ENCODE assay signal across 8 mouse cellular contexts in genomic region chr1:133030461-133030860, GRCm38 (mm10). TPM values are rescaled to one million over a fixed set of nuclear protein-coding genes. Genes with fewer than 3 reads are reported as not detected.
DNase-seq lines count a peak whose midpoint lies in the region; ATAC-seq and TF ChIP-seq lines count a peak whose summit lies in the region.

TSS of gene Mdm4 (minus strand) at chr1:133030561.

- ATAC-seq in granulocyte monocyte progenitor cell, adult 5-6 weeks (replicated peaks; ENCODE audit: poor library complexity, severe bottlenecking) = no peak
- ATAC-seq in intestine, postnatal 0 days = no peak
- ATAC-seq in midbrain, embryonic 11.5 days (ENCODE audit: low FRiP score) = no peak

- no peaks in the 10 kb centered on the region for H3K4me1 ChIP-seq in intestine, postnatal 0 days (replicated peaks; ENCODE audit: control insufficient read depth, insufficient read depth, low read length)
- peaks cover 5% of the 10 kb centered on the region; the same call in 1 of the 2 replicates for H3K4me1 ChIP-seq in midbrain, embryonic 11.5 days (ENCODE audit: control insufficient read depth, insufficient read depth, low read length)

- H3K27ac ChIP-seq in intestine, postnatal 0 days (ENCODE audit: low read depth, low read length) = no peak within 1 kb of the TSS
- H3K27ac ChIP-seq in midbrain, embryonic 11.5 days (ENCODE audit: low read depth, low read length) = no peak within 1 kb of the TSS

- 97% methylated on average over 5 of the region's 5 CpGs for WGBS in intestine, postnatal 0 days
- 96% methylated on average over 5 of the region's 5 CpGs for WGBS in midbrain, embryonic 11.5 days

- H3K36me3 ChIP-seq in intestine, postnatal 0 days (ENCODE audit: control insufficient read depth, insufficient read depth) = no peaks in the 10 kb centered on the region; the same call in 1 of the 2 replicates
- H3K36me3 ChIP-seq in midbrain, embryonic 11.5 days (ENCODE audit: control insufficient read depth, insufficient read depth, low read length) = no peaks in the 10 kb centered on the region

- H3K27me3 ChIP-seq in intestine, postnatal 0 days (replicated peaks; ENCODE audit: control insufficient read depth, insufficient read depth, low read length) = no peaks in the 10 kb centered on the region
- no peaks in the 10 kb centered on the region for H3K27me3 ChIP-seq in midbrain, embryonic 11.5 days (ENCODE audit: control insufficient read depth, insufficient read depth, low read length)

- no peak within 1 kb of the TSS for H3K9ac ChIP-seq in intestine, postnatal 0 days (ENCODE audit: low read depth, low read length)
- no peak within 1 kb of the TSS for H3K9ac ChIP-seq in midbrain, embryonic 11.5 days (ENCODE audit: low read length)

- no peak within 1 kb of the TSS for H3K4me3 ChIP-seq in intestine, postnatal 0 days (ENCODE audit: low read depth, low read length)
- no peak within 1 kb of the TSS for H3K4me3 ChIP-seq in midbrain, embryonic 11.5 days (ENCODE audit: low read depth, low read length)

- no peaks in the 10 kb centered on the region for H3K9me3 ChIP-seq in intestine, postnatal 0 days (ENCODE audit: control insufficient read depth)
- H3K9me3 ChIP-seq in midbrain, embryonic 11.5 days (ENCODE audit: control insufficient read depth, low read length) = no peaks in the 10 kb centered on the region

- no peak for DNase-seq in layer of hippocampus, adult 18-20 months (ENCODE audit: low spot score in 2 of 2)
- no peak for DNase-seq in layer of hippocampus, adult 9-10 months (ENCODE audit: low spot score)
- DNase-seq in brain, embryonic 14.5 days (ENCODE audit: low read depth) = no peak
- DNase-seq in midbrain, embryonic 11.5 days (ENCODE audit: low spot score, missing footprints) = no peak
- DNase-seq in spleen, postnatal 36 days (ENCODE audit: low spot score in 2 of 2) = no peak
- no peak for DNase-seq in urinary bladder, postnatal 10 days (ENCODE audit: low spot score)

- no peak for TF ChIP-seq CTCF in brain, embryonic 14.5 days (IDR thresholded peaks at IDR 0.05; ENCODE audit: borderline replicate concordance, extremely low read depth, insufficient read depth, insufficient read length)
- no peak for TF ChIP-seq CTCF in intestine, postnatal 0 days (IDR thresholded peaks at IDR 0.05; ENCODE audit: low read depth)

- no peak for TF ChIP-seq POLR2A in brain, embryonic 14.5 days (IDR thresholded peaks at IDR 0.05; ENCODE audit: borderline replicate concordance, extremely low read depth, insufficient read depth, insufficient read length, poor library complexity, severe bottlenecking)

- no peak within 1 kb of the TSS for H3K4me2 ChIP-seq in intestine, postnatal 0 days (replicated peaks; ENCODE audit: low read depth)
- H3K4me2 ChIP-seq in midbrain, embryonic 11.5 days = no peak within 1 kb of the TSS

RNA-seq across cellular contexts. Expression of gene Mdm4, which starts in this region (rescaled TPM):
- 10 to 100 TPM; 68.0 to 86.7 TPM for total RNA-seq in layer of hippocampus, adult 18-20 months (2021)
- polyA plus RNA-seq in brain, embryonic 14.5 days (2012; rRNA removed) = 113 and 132 TPM in 2 replicates
- 92.5 and 103 TPM in 2 replicates for total RNA-seq in granulocyte monocyte progenitor cell, adult 5-6 weeks (2014; fragmentation: Nextera tagmentation)
- 77.9 and 121 TPM in 2 replicates for total RNA-seq in granulocyte monocyte progenitor cell, adult 5-6 weeks (2017)
- polyA plus RNA-seq in intestine, postnatal 0 days (2015; fragmentation: Nextera tagmentation; extraction: Ambion mirVana) = 10.0 and 13.1 TPM in 2 replicates
- polyA plus RNA-seq in midbrain, embryonic 11.5 days (2014; fragmentation: Nextera tagmentation; extraction: Ambion mirVana) = 36.5 TPM in 2 replicates
